Mouse (Mus musculus) urinary bladder, postnatal 14 days (tissue): ENCODE measurements at regions not wholly inside any gene's neighbourhood (a gene's known extent, or its start where the extent isn't known, plus 50 kb on each side); places are given as distances from the start of the nearest gene placed in this dataset.

Experiments used
- DNase-seq: peaks from one replicate; pipeline ENCODE4 v3.0.0; 2021; ENCODE audit warnings: low spot score

- no peak for DNase-seq
Observed at GRCm38 (mm10) chr1:64361959-64362638, 170.3 kb upstream of the Creb1 start.

- DNase-seq, result no peak
Observed at GRCm38 (mm10) chr1:64343268-64343667, 189.2 kb upstream of the Creb1 start.

GRCm38 (mm10) chr1:64341596-64341995 lies 190.8 kb upstream of the Creb1 start:
- DNase-seq, result peak; percentile 38

GRCm38 (mm10) chr1:64338575-64338961 lies 193.9 kb upstream of the Creb1 start:
- DNase-seq, result no peak

GRCm38 (mm10) chr1:64337619-64338574 lies 194.5 kb upstream of the Creb1 start:
- no peak for DNase-seq

- DNase-seq, result no peak
Observed at GRCm38 (mm10) chr1:64331566-64331965, 200.9 kb upstream of the Creb1 start.

- DNase-seq, result no peak
Observed at GRCm38 (mm10) chr1:64330721-64331120, 201.7 kb upstream of the Creb1 start.

GRCm38 (mm10) chr1:64322197-64322596 lies 200.1 kb upstream of the Klf7 start:
- no peak for DNase-seq

- no peak for DNase-seq
Observed at GRCm38 (mm10) chr1:64319155-64319582, 197.1 kb upstream of the Klf7 start.

GRCm38 (mm10) chr1:64318440-64319154 lies 196.5 kb upstream of the Klf7 start:
- DNase-seq, result no peak

GRCm38 (mm10) chr1:64317032-64317636 lies 195.1 kb upstream of the Klf7 start:
- DNase-seq, result no peak

GRCm38 (mm10) chr1:64311371-64311770 lies 189.3 kb upstream of the Klf7 start:
- no peak for DNase-seq

GRCm38 (mm10) chr1:64308560-64308959 lies 186.5 kb upstream of the Klf7 start:
- DNase-seq, result no peak

- no peak for DNase-seq
Observed at GRCm38 (mm10) chr1:64308088-64308487, 186.0 kb upstream of the Klf7 start.

GRCm38 (mm10) chr1:64305427-64306213 lies 183.5 kb upstream of the Klf7 start:
- DNase-seq, result peak; percentile 61

GRCm38 (mm10) chr1:64302833-64303358 lies 180.8 kb upstream of the Klf7 start:
- DNase-seq, result peak; percentile 24

- DNase-seq, result peak; percentile 6
Observed at GRCm38 (mm10) chr1:64301530-64302061, 179.5 kb upstream of the Klf7 start.

GRCm38 (mm10) chr1:64300951-64301529 lies 179.0 kb upstream of the Klf7 start:
- DNase-seq, result no peak

- DNase-seq, result no peak
Observed at GRCm38 (mm10) chr1:64298950-64299349, 176.9 kb upstream of the Klf7 start.

- no peak for DNase-seq
Observed at GRCm38 (mm10) chr1:64298188-64298587, 176.1 kb upstream of the Klf7 start.
